Mouse (Mus musculus) liver, embryonic 16.5 days (tissue): ENCODE data around the gene Ccser1. TPM values are rescaled to one million over a fixed set of nuclear protein-coding genes. Genes with fewer than 3 reads are reported as not detected.

Experiments used
- ATAC-seq: fragments of 200-750 bp; cut with Nextera tagmentation; 2 replicates; pipeline ENCODE4 v1.8.0; 2017; ENCODE audit warnings: low read depth, mild to moderate bottlenecking, moderate number of reproducible peaks, moderate library complexity
- H3K27ac ChIP-seq: fragments of 300-500 bp; sonication (generic); 2 replicates; pipeline ENCODE4 v1.5.1; 2014; ENCODE audit warnings: mild to moderate bottlenecking, low read length
- H3K27me3 ChIP-seq: fragments of 300-500 bp; sonication (generic); 2 replicates; pipeline ENCODE4 v1.6.1; 2014; ENCODE audit warnings: low read depth, low read length, mixed read lengths; ENCODE audit not compliant: control insufficient read depth, insufficient read depth
- H3K36me3 ChIP-seq: fragments of 300-500 bp; sonication (generic); 2 replicates; pipeline ENCODE4 v1.6.1; 2014; ENCODE audit warnings: mild to moderate bottlenecking; ENCODE audit not compliant: control insufficient read depth, insufficient read depth
- H3K4me1 ChIP-seq: fragments of 300-500 bp; sonication (generic); 2 replicates; pipeline ENCODE4 v1.6.1; 2014; ENCODE audit warnings: low read depth, low read length, mixed read lengths; ENCODE audit not compliant: control insufficient read depth
- H3K4me2 ChIP-seq: fragments of 300-500 bp; sonication (generic); 2 replicates; pipeline ENCODE4 v1.6.1; 2014; ENCODE audit warnings: low read depth, low read length, mixed read lengths
- H3K4me3 ChIP-seq: fragments of 300-500 bp; sonication (generic); 2 replicates; pipeline ENCODE4 v1.5.1; 2014; ENCODE audit warnings: low read depth, mild to moderate bottlenecking, low read length
- H3K9ac ChIP-seq: fragments of 300-500 bp; sonication (generic); 2 replicates; pipeline ENCODE4 v1.6.1; 2014; ENCODE audit warnings: low read depth, low read length
- H3K9me3 ChIP-seq: fragments of 300-500 bp; sonication (generic); replicated peaks from 2 replicates; pipeline ENCODE4 v1.6.1; 2016; ENCODE audit warnings: low read length; ENCODE audit not compliant: control insufficient read depth
- WGBS: fragments of 180-500 bp; shearing (Covaris S2); extraction: QIAGEN DNeasy Blood & Tissue Kit; methylation state at CpG from one replicate; pipeline ENCODE4 v1.1.7; 2014; ENCODE audit not compliant: insufficient replicate concordance; 5-methylcytosine and 5-hydroxymethylcytosine counted together
- polyA plus RNA-seq: library from polyadenylated mRNA; unstranded; fragments of >200 nt; fragmentation: Nextera tagmentation; extraction: Ambion mirVana; gene quantifications from 2 replicates; pipeline ENCODE4 v1.2.1, GENCODE M21; 2015

Gene Ccser1
- polyA plus RNA-seq, 1 experiment from 2014 or later = 0.09 TPM

GRCm38 (mm10) chr6:61588999-61589398, 408.9 kb downstream of the Ccser1 start:
- ATAC-seq = no peak
- Histone ChIP-seq H3K27ac (no peak overlapping the region), H3K4me2 (no peak overlapping the region), H3K4me3 (no peak overlapping the region), H3K4me1 (no peaks in the 10 kb centered on the region), H3K9me3 (no peaks in the 10 kb centered on the region), H3K9ac (no peak overlapping the region), H3K36me3 (no peaks in the 10 kb centered on the region), H3K27me3 (no peaks in the 10 kb centered on the region)
- 51% methylated on average over 2 of the region's 2 CpGs for WGBS

- ATAC-seq = no peak
- WGBS = 72% methylated on average over 5 of the region's 5 CpGs
Observed at GRCm38 (mm10) chr6:61601911-61602310, 421.8 kb downstream of the Ccser1 start.

GRCm38 (mm10) chr6:61614920-61615319, 434.8 kb downstream of the Ccser1 start:
- Histone ChIP-seq H3K4me2 (no peak overlapping the region), H3K4me3 (no peak overlapping the region), H3K9me3 (no peaks in the 10 kb centered on the region), H3K4me1 (no peaks in the 10 kb centered on the region), H3K27ac (no peak overlapping the region), H3K9ac (no peak overlapping the region), H3K27me3 (no peaks in the 10 kb centered on the region), H3K36me3 (no peaks in the 10 kb centered on the region)
- no peak for ATAC-seq
- 59% methylated on average over 4 of the region's 4 CpGs for WGBS

More at GRCm38 (mm10) chr6:61601911-61602310, 421.8 kb downstream of the Ccser1 start:
- Histone ChIP-seq H3K4me1 (no peaks in the 10 kb centered on the region), H3K4me2 (no peak overlapping the region), H3K27me3 (no peaks in the 10 kb centered on the region), H3K4me3 (no peak overlapping the region), H3K36me3 (no peaks in the 10 kb centered on the region), H3K9me3 (no peaks in the 10 kb centered on the region), H3K27ac (no peak overlapping the region), H3K9ac (no peak overlapping the region)

- WGBS = 43% methylated on average over 3 of the region's 3 CpGs
- no peaks in the 10 kb centered on the region for H3K36me3 ChIP-seq
Observed at GRCm38 (mm10) chr6:61621707-61622106, 441.6 kb downstream of the Ccser1 start.

GRCm38 (mm10) chr6:61661414-61661813, 481.3 kb downstream of the Ccser1 start:
- Histone ChIP-seq H3K27ac (no peak overlapping the region), H3K4me1 (no peaks in the 10 kb centered on the region), H3K9ac (no peak overlapping the region), H3K27me3 (no peaks in the 10 kb centered on the region), H3K4me3 (no peak overlapping the region), H3K36me3 (no peaks in the 10 kb centered on the region), H3K4me2 (no peak overlapping the region), H3K9me3 (no peaks in the 10 kb centered on the region)
- no peak for ATAC-seq

More at GRCm38 (mm10) chr6:61621707-61622106, 441.6 kb downstream of the Ccser1 start:
- Histone ChIP-seq H3K4me2 (no peak overlapping the region), H3K9me3 (no peaks in the 10 kb centered on the region), H3K4me3 (no peak overlapping the region), H3K9ac (no peak overlapping the region), H3K4me1 (no peaks in the 10 kb centered on the region), H3K27me3 (no peaks in the 10 kb centered on the region), H3K27ac (no peak overlapping the region)
- ATAC-seq = no peak

- Histone ChIP-seq H3K4me1 (no peaks in the 10 kb centered on the region), H3K36me3 (no peaks in the 10 kb centered on the region), H3K4me2 (no peak overlapping the region), H3K27ac (no peak overlapping the region), H3K4me3 (no peak overlapping the region), H3K9me3 (no peaks in the 10 kb centered on the region), H3K9ac (no peak overlapping the region), H3K27me3 (no peaks in the 10 kb centered on the region)
- no peak for ATAC-seq
- WGBS = 67% methylated on average over 1 of the region's 1 CpGs
Observed at GRCm38 (mm10) chr6:61664572-61664971, 484.4 kb downstream of the Ccser1 start.

- Histone ChIP-seq H3K27ac (no peak overlapping the region), H3K4me1 (no peaks in the 10 kb centered on the region), H3K9ac (no peak overlapping the region), H3K4me2 (no peak overlapping the region), H3K4me3 (no peak overlapping the region), H3K36me3 (no peaks in the 10 kb centered on the region), H3K27me3 (no peaks in the 10 kb centered on the region), H3K9me3 (no peaks in the 10 kb centered on the region)
- ATAC-seq = no peak
- WGBS = 37% methylated on average over 2 of the region's 2 CpGs
Observed at GRCm38 (mm10) chr6:61687002-61687401, 506.9 kb downstream of the Ccser1 start.

- WGBS = 65% methylated on average over 7 of the region's 7 CpGs
- ATAC-seq = no peak
Observed at GRCm38 (mm10) chr6:61703003-61703402, 522.9 kb downstream of the Ccser1 start.

GRCm38 (mm10) chr6:61721220-61721619, 541.1 kb downstream of the Ccser1 start:
- 49% methylated on average over 1 of the region's 1 CpGs for WGBS
- Histone ChIP-seq H3K4me2 (no peak overlapping the region), H3K4me3 (no peak overlapping the region), H3K9me3 (no peaks in the 10 kb centered on the region), H3K9ac (no peak overlapping the region), H3K27me3 (no peaks in the 10 kb centered on the region), H3K36me3 (no peaks in the 10 kb centered on the region), H3K27ac (no peak overlapping the region), H3K4me1 (no peaks in the 10 kb centered on the region)
- no peak for ATAC-seq

More at GRCm38 (mm10) chr6:61703003-61703402, 522.9 kb downstream of the Ccser1 start:
- Histone ChIP-seq H3K4me1 (no peaks in the 10 kb centered on the region), H3K9me3 (no peaks in the 10 kb centered on the region), H3K4me3 (no peak overlapping the region), H3K9ac (no peak overlapping the region), H3K27ac (no peak overlapping the region), H3K4me2 (no peak overlapping the region), H3K36me3 (no peaks in the 10 kb centered on the region), H3K27me3 (no peaks in the 10 kb centered on the region)
